Mouse (Mus musculus) stomach, postnatal 0 days (tissue): ENCODE data around the gene Nlrp4c.

Experiments
- CTCF ChIP-seq: IDR thresholded peaks from 2 replicates; pipeline ENCODE4 v1.5.1; 2016; ENCODE audit warnings: antibody characterized with exemption, low read depth, mild to moderate bottlenecking, moderate library complexity
- EP300 ChIP-seq: optimal IDR thresholded peaks from 2 replicates; pipeline ENCODE3; 2016; ENCODE audit warnings: antibody characterized with exemption

GRCm38 (mm10) chr7:6044861-6045260, at the start of gene Nlrp4c:
- no peak for TF ChIP-seq CTCF
- no peak for TF ChIP-seq EP300
